In genomic region chr5:34139751-34140150, GRCm38 (mm10) we compare ENCODE assay signal across 10 mouse cellular contexts. TPM values are rescaled to one million over a fixed set of nuclear protein-coding genes. Genes with fewer than 3 reads are reported as not detected.
DNase-seq lines count a peak whose midpoint lies in the region; ATAC-seq lines count a peak whose summit lies in the region.
"Had no signal": no experiment of that assay in that cellular context is flagged by ENCODE, and none has a peak within 500 bp of the region (broad histone marks: within the 10 kb centered on the region; RNA-seq: fewer than 3 reads in every experiment).

No protein-coding gene starts in this region.

- H3K27ac ChIP-seq in embryonic facial prominence, embryonic 14.5 days (replicated peaks; ENCODE audit: low read depth, low read length): no peak overlapping the region
- H3K27ac ChIP-seq: heart, embryonic 15.5 days had no signal

- H3K4me2 ChIP-seq in embryonic facial prominence, embryonic 14.5 days (ENCODE audit: low read depth, low read length): no peak overlapping the region
- H3K4me2 ChIP-seq: heart, embryonic 15.5 days had no signal

- H3K9me3 ChIP-seq in embryonic facial prominence, embryonic 14.5 days (ENCODE audit: control insufficient read depth, low read length): no peaks in the 10 kb centered on the region
- H3K9me3 ChIP-seq: G1E; heart, embryonic 15.5 days had no signal

- no peak for ATAC-seq in embryonic facial prominence, embryonic 14.5 days (ENCODE audit: low read depth)

- DNase-seq in gastrocnemius, adult 18-20 months (ENCODE audit: low spot score): peak; percentile 8
- DNase-seq in gastrocnemius, postnatal 14 days: no peak
- peak; percentile 65 for DNase-seq in 416B (ENCODE audit: low read depth)
- peak; percentile 16 for DNase-seq in adrenal gland, postnatal 25 days
- peak; percentile 41 for DNase-seq in embryonic facial prominence, embryonic 14.5 days (ENCODE audit: low spot score)
- peak; percentile 53 to 61 for DNase-seq in kidney, postnatal 4 days
- peak; percentile 67 for DNase-seq in lung, postnatal 10 days
- peak; percentile 35 to 63 for DNase-seq in thymus, postnatal 10 days (ENCODE audit: low spot score in 2 of 2)

- 0% methylated on average over 1 of the region's 1 CpGs for WGBS in embryonic facial prominence, embryonic 14.5 days

- H3K4me3 ChIP-seq in embryonic facial prominence, embryonic 14.5 days (ENCODE audit: low read depth, low read length): no peak overlapping the region
- H3K4me3 ChIP-seq: heart, embryonic 15.5 days had no signal

- intact Hi-C loops in gastrocnemius, postnatal 14 days (cut with DNase I; ENCODE audit: low total_unique reads): no loop called here

- H3K4me1 ChIP-seq in embryonic facial prominence, embryonic 14.5 days (ENCODE audit: control insufficient read depth, insufficient read depth, low read length): no peaks in the 10 kb centered on the region
- H3K4me1 ChIP-seq: heart, embryonic 15.5 days had no signal

- no peaks in the 10 kb centered on the region for H3K36me3 ChIP-seq in embryonic facial prominence, embryonic 14.5 days (ENCODE audit: control insufficient read depth, insufficient read depth, low read length)
- H3K36me3 ChIP-seq: G1E; heart, embryonic 15.5 days had no signal

- no peak overlapping the region for H3K9ac ChIP-seq in embryonic facial prominence, embryonic 14.5 days (ENCODE audit: low read depth, low read length)
- H3K9ac ChIP-seq: heart, embryonic 15.5 days had no signal

- no peaks in the 10 kb centered on the region for H3K27me3 ChIP-seq in embryonic facial prominence, embryonic 14.5 days (replicated peaks; ENCODE audit: control insufficient read depth, insufficient read depth, low read length)
- H3K27me3 ChIP-seq: heart, embryonic 15.5 days had no signal

RNA-seq across cellular contexts. Expression of gene Poln, which starts 29.5 kb away (rescaled TPM):
- total RNA-seq in gastrocnemius, adult 18-20 months (2021): under 1 TPM; 0.68 to 0.78 TPM
- total RNA-seq in gastrocnemius, postnatal 14 days (2021): 1 to 10 TPM; 1.2 to 1.7 TPM
- total RNA-seq in adrenal gland, postnatal 25 days (2021): 9.4 and 13.0 TPM in 2 replicates
- 0.94 and 1.9 TPM in 2 replicates for polyA plus RNA-seq in embryonic facial prominence, embryonic 14.5 days (2014; fragmentation: Nextera tagmentation; extraction: Ambion mirVana)
- polyA plus RNA-seq: G1E had no signal

RNA-seq across cellular contexts. Expression of gene Haus3, which starts 29.6 kb away (rescaled TPM):
- total RNA-seq in gastrocnemius, adult 18-20 months (2021): 1 to 10 TPM; 2.7 to 2.8 TPM
- 1 to 10 TPM; 3.4 to 3.8 TPM for total RNA-seq in gastrocnemius, postnatal 14 days (2021)
- 10.1 and 12.5 TPM in 2 replicates for total RNA-seq in adrenal gland, postnatal 25 days (2021)
- 26.8 and 28.3 TPM in 2 replicates for polyA plus RNA-seq in embryonic facial prominence, embryonic 14.5 days (2014; fragmentation: Nextera tagmentation; extraction: Ambion mirVana)

RNA-seq across cellular contexts. Expression of gene Mxd4, which starts 47.8 kb away (rescaled TPM):
- total RNA-seq in gastrocnemius, adult 18-20 months (2021): 10 to 100 TPM; 24.5 to 25.4 TPM
- total RNA-seq in gastrocnemius, postnatal 14 days (2021): 10 to 100 TPM; 46.3 to 56.6 TPM
- total RNA-seq in adrenal gland, postnatal 25 days (2021): 144 and 161 TPM in 2 replicates
- polyA plus RNA-seq in embryonic facial prominence, embryonic 14.5 days (2014; fragmentation: Nextera tagmentation; extraction: Ambion mirVana): 53.5 and 53.7 TPM in 2 replicates
